Comparison of ENCODE assay signal across 15 mouse cellular contexts in genomic region chr9:83577260-83577659, GRCm38 (mm10). TPM values are rescaled to one million over a fixed set of nuclear protein-coding genes. Genes with fewer than 3 reads are reported as not detected.
DNase-seq lines count a peak whose midpoint lies in the region; ATAC-seq and TF ChIP-seq lines count a peak whose summit lies in the region.
"Had no signal": no experiment of that assay in that cellular context is flagged by ENCODE, and none has a peak within 500 bp of the region (broad histone marks: within the 10 kb centered on the region; RNA-seq: fewer than 3 reads in every experiment).

No protein-coding gene starts in this region.

- H3K4me3 ChIP-seq in forebrain, embryonic 10.5 days, result no peak overlapping the region
- no peak overlapping the region for H3K4me3 ChIP-seq in forebrain, embryonic 16.5 days (replicated peaks; ENCODE audit: low read length)
- H3K4me3 ChIP-seq in midbrain, embryonic 15.5 days, result no peak overlapping the region
- H3K4me3 ChIP-seq in midbrain, embryonic 10.5 days, result no peak overlapping the region
- no peak overlapping the region for H3K4me3 ChIP-seq in hindbrain, embryonic 16.5 days (ENCODE audit: low read length)
- H3K4me3 ChIP-seq in olfactory bulb, adult 2 months (ENCODE audit: insufficient read depth, low read depth, low read length), result no peak overlapping the region
- H3K4me3 ChIP-seq: embryonic facial prominence, embryonic 12.5 days; gastrocnemius, adult 2 months; heart, adult 2 months; liver, embryonic 13.5 days had no signal

- H3K4me2 ChIP-seq in forebrain, embryonic 16.5 days (ENCODE audit: low read length), result no peak overlapping the region
- H3K4me2 ChIP-seq in midbrain, embryonic 15.5 days, result no peak overlapping the region
- H3K4me2 ChIP-seq in hindbrain, embryonic 16.5 days (ENCODE audit: low read length), result no peak overlapping the region
- H3K4me2 ChIP-seq: embryonic facial prominence, embryonic 12.5 days; liver, embryonic 13.5 days had no signal

- no peaks in the 10 kb centered on the region for H3K9me3 ChIP-seq in forebrain, embryonic 10.5 days
- H3K9me3 ChIP-seq in forebrain, embryonic 16.5 days (ENCODE audit: control insufficient read depth, low read length), result no peaks in the 10 kb centered on the region
- no peaks in the 10 kb centered on the region for H3K9me3 ChIP-seq in midbrain, embryonic 15.5 days
- no peaks in the 10 kb centered on the region for H3K9me3 ChIP-seq in midbrain, embryonic 10.5 days (replicated peaks)
- H3K9me3 ChIP-seq in hindbrain, embryonic 16.5 days (ENCODE audit: control insufficient read depth, low read length), result no peaks in the 10 kb centered on the region
- H3K9me3 ChIP-seq: embryonic facial prominence, embryonic 12.5 days; liver, embryonic 13.5 days had no signal

- no peak; the same call in 1 of the 2 replicates for ATAC-seq in forebrain, embryonic 16.5 days
- ATAC-seq in midbrain, embryonic 15.5 days (replicated peaks), result peak; percentile 46; the same call in 1 of the 2 replicates
- ATAC-seq in hindbrain, embryonic 16.5 days, result peak; percentile 35; the same call in 1 of the 2 replicates

- H3K9ac ChIP-seq in forebrain, embryonic 16.5 days (replicated peaks; ENCODE audit: low read depth, low read length), result no peak overlapping the region
- H3K9ac ChIP-seq in midbrain, embryonic 15.5 days, result no peak overlapping the region
- no peak overlapping the region; the same call in 1 of the 2 replicates for H3K9ac ChIP-seq in hindbrain, embryonic 16.5 days (ENCODE audit: low read depth, low read length)
- H3K9ac ChIP-seq: embryonic facial prominence, embryonic 12.5 days; liver, embryonic 13.5 days had no signal

- no peak for TF ChIP-seq POLR2A in olfactory bulb, adult 2 months (IDR thresholded peaks at IDR 0.05; ENCODE audit: insufficient read depth, low read depth, low read length)

- no peaks in the 10 kb centered on the region for H3K36me3 ChIP-seq in forebrain, embryonic 10.5 days (replicated peaks)
- peaks cover 2% of the 10 kb centered on the region; the same call in 1 of the 2 replicates for H3K36me3 ChIP-seq in forebrain, embryonic 16.5 days (ENCODE audit: control insufficient read depth, insufficient read depth)
- no peaks in the 10 kb centered on the region for H3K36me3 ChIP-seq in midbrain, embryonic 15.5 days (replicated peaks)
- no peaks in the 10 kb centered on the region for H3K36me3 ChIP-seq in midbrain, embryonic 10.5 days
- no peaks in the 10 kb centered on the region for H3K36me3 ChIP-seq in hindbrain, embryonic 16.5 days (ENCODE audit: control insufficient read depth, insufficient read depth, low read length)
- H3K36me3 ChIP-seq: embryonic facial prominence, embryonic 12.5 days; liver, embryonic 13.5 days had no signal

- peak overlapping the region; percentile 33; the same call in 1 of the 2 replicates for H3K27ac ChIP-seq in forebrain, embryonic 10.5 days
- no peak overlapping the region for H3K27ac ChIP-seq in forebrain, embryonic 16.5 days (ENCODE audit: low read length)
- no peak overlapping the region for H3K27ac ChIP-seq in midbrain, embryonic 15.5 days
- H3K27ac ChIP-seq in midbrain, embryonic 10.5 days (replicated peaks), result no peak overlapping the region
- no peak overlapping the region for H3K27ac ChIP-seq in hindbrain, embryonic 16.5 days (ENCODE audit: low read depth, low read length)
- H3K27ac ChIP-seq in olfactory bulb, adult 2 months (ENCODE audit: insufficient read depth, low read depth, low read length), result peak overlapping the region; percentile 74
- H3K27ac ChIP-seq: embryonic facial prominence, embryonic 12.5 days; gastrocnemius, adult 2 months; heart, adult 2 months; liver, embryonic 13.5 days had no signal

- H3K4me1 ChIP-seq in forebrain, embryonic 10.5 days, result peaks cover 29% of the 10 kb centered on the region
- H3K4me1 ChIP-seq in forebrain, embryonic 16.5 days (replicated peaks; ENCODE audit: control insufficient read depth, insufficient read depth, low read length), result peaks cover 16% of the 10 kb centered on the region
- H3K4me1 ChIP-seq in midbrain, embryonic 15.5 days, result peaks cover 13% of the 10 kb centered on the region
- H3K4me1 ChIP-seq in midbrain, embryonic 10.5 days, result peaks cover 21% of the 10 kb centered on the region
- peaks cover 4% of the 10 kb centered on the region; the same call in 1 of the 2 replicates for H3K4me1 ChIP-seq in hindbrain, embryonic 16.5 days (ENCODE audit: control insufficient read depth, insufficient read depth, low read depth, low read length)
- peaks cover 27% of the 10 kb centered on the region for H3K4me1 ChIP-seq in olfactory bulb, adult 2 months (ENCODE audit: control insufficient read depth, insufficient read depth, low read length)

- WGBS in forebrain, embryonic 10.5 days, result 85% methylated on average over 7 of the region's 7 CpGs
- WGBS in forebrain, embryonic 16.5 days, result 83% methylated on average over 7 of the region's 7 CpGs
- WGBS in midbrain, embryonic 15.5 days, result 87% methylated on average over 7 of the region's 7 CpGs
- 87% methylated on average over 7 of the region's 7 CpGs for WGBS in midbrain, embryonic 10.5 days
- WGBS in hindbrain, embryonic 16.5 days, result 88% methylated on average over 7 of the region's 7 CpGs
- 81% methylated on average over 7 of the region's 7 CpGs for WGBS in olfactory bulb, adult 2 months

- H3K27me3 ChIP-seq in forebrain, embryonic 10.5 days (ENCODE audit: poor library complexity, severe bottlenecking), result no peaks in the 10 kb centered on the region
- no peaks in the 10 kb centered on the region for H3K27me3 ChIP-seq in forebrain, embryonic 16.5 days (replicated peaks; ENCODE audit: control insufficient read depth, insufficient read depth, low read length)
- no peaks in the 10 kb centered on the region for H3K27me3 ChIP-seq in midbrain, embryonic 15.5 days (replicated peaks)
- no peaks in the 10 kb centered on the region for H3K27me3 ChIP-seq in midbrain, embryonic 10.5 days (ENCODE audit: low read depth, poor library complexity, severe bottlenecking)
- no peaks in the 10 kb centered on the region for H3K27me3 ChIP-seq in hindbrain, embryonic 16.5 days (replicated peaks; ENCODE audit: control insufficient read depth, insufficient read depth, low read length)
- H3K27me3 ChIP-seq: embryonic facial prominence, embryonic 12.5 days; liver, embryonic 13.5 days; Patski had no signal

- no peak for TF ChIP-seq CTCF in olfactory bulb, adult 2 months (IDR thresholded peaks at IDR 0.05; ENCODE audit: insufficient read depth, low read depth, low read length)

- DNase-seq in forebrain, embryonic 10.5 days (ENCODE audit: extremely low spot score, low spot score), result no peak
- DNase-seq in midbrain, embryonic 10.5 days (ENCODE audit: low spot score), result no peak
- DNase-seq in embryo, embryonic 9.5 days (ENCODE audit: extremely low spot score), result no peak
- no peak for DNase-seq in embryo, embryonic 10 days (ENCODE audit: low spot score)
- DNase-seq: gastrocnemius, adult 2 months; heart, adult 2 months; layer of hippocampus, adult 9-11 months; liver, embryonic 13.5 days; thymus, adult 18-20 months had no signal

RNA-seq across cellular contexts. Expression of gene Sh3bgrl2, which starts 29.1 kb away (rescaled TPM):
- 10.9 and 12.1 TPM in 2 replicates for polyA plus RNA-seq in forebrain, embryonic 10.5 days (2016; fragmentation: Nextera tagmentation; extraction: Ambion mirVana)
- 19.4 and 21.5 TPM in 2 replicates for polyA plus RNA-seq in forebrain, embryonic 16.5 days (2015; fragmentation: Nextera tagmentation; extraction: Ambion mirVana)
- 7.7 and 8.8 TPM in 2 replicates for polyA plus RNA-seq in midbrain, embryonic 15.5 days (2015; fragmentation: Nextera tagmentation; extraction: Ambion mirVana)
- 8.5 and 11.0 TPM in 2 replicates for polyA plus RNA-seq in midbrain, embryonic 10.5 days (2016; fragmentation: Nextera tagmentation; extraction: Ambion mirVana)
- polyA plus RNA-seq in hindbrain, embryonic 16.5 days (2015; fragmentation: Nextera tagmentation; extraction: Ambion mirVana), result 9.1 and 10.6 TPM in 2 replicates
- not detected in 2 replicates for polyA plus RNA-seq in olfactory bulb, adult 2 months (2012; ENCODE audit: insufficient read depth, insufficient read length, low replicate concordance, missing spikeins)

Comparison
In these comparisons a context has a peak if more than half of its experiments do, and no peak if none do; other contexts are left out.
1. H3K27ac ChIP-seq: peak in forebrain, embryonic 10.5 days (single experiment) and olfactory bulb, adult 2 months (single experiment); none in forebrain, embryonic 16.5 days (single experiment), midbrain, embryonic 15.5 days (single experiment), midbrain, embryonic 10.5 days (single experiment) and hindbrain, embryonic 16.5 days (single experiment).